Mouse (Mus musculus) naive thymus-derived CD4-positive, alpha-beta T cell, adult 2 months (primary cell): ENCODE measurements around the gene Psph.

ENCODE experiments used
- DNase-seq: peaks from one replicate; pipeline ENCODE4 v3.0.0-alpha.2; 2011; ENCODE audit warnings: low read depth

Gene Psph

GRCm38 (mm10) chr5:129731021-129731420 lies 56.2 kb downstream of the Psph start:
- DNase-seq, result no peak

DNA sequence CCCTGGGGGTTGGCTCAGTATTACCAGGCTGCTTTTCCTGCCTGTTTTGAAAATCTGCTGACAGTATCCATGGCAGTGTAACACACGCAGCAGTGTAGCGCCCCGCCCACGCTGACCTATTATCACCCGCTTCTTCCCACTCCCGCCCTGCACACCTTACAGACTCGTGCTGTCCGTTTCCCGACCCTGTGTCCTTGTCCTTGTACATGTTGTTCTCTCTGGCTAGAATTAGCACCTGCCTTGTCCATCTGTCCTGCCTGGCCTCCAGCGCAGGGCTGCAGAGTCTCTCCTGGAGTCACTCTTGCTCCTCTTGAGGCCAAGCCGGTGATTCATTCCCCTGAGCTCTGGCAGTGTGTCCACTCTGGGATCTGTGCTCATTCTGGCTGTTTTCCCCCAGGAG lies 56.9 kb downstream of the Psph start:
- no peak for DNase-seq

GRCm38 (mm10) chr5:129729286-129729685 lies 58.0 kb downstream of the Psph start:
- no peak for DNase-seq

GRCm38 (mm10) chr5:129726784-129727183 lies 60.5 kb downstream of the Psph start:
- no peak for DNase-seq

DNA sequence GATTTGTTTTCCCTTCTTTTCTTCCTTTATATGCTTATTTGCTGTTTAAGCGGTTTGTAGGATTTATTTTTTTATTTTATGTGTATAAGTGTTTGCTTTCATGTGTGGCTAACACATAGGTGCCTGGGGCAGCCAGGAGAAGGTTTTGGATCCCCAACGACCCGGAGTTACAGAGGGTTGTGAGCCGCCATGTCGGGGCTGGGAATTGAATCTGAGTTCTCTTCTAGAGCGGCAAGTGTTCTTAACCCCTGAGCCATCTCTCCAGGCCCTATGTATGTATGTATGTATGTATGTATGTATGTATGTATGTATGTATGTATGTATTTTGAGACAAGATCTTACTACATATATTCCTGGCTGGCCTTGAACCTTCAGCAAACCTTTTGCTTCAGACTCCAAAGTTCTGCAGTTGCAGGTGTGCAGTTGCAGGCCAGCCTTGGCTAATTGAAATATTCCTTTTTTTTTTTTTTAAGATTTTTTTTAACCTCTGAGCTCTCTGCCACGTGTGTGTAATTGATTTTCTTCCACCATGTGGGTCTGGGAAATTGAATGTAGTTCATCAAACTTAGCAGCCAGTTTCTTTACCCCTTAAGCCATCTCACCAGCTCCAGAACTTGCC lies 61.4 kb downstream of the Psph start:
- DNase-seq, result no peak

GRCm38 (mm10) chr5:129724834-129725773 lies 62.1 kb downstream of the Psph start, which contains the start of gene Nipsnap2:
Gene Nipsnap2 (plus strand): TSS chr5:129725063.
- peak; percentile 96 for DNase-seq

- no peak for DNase-seq
Measured at GRCm38 (mm10) chr5:129724268-129724667, 63.0 kb downstream of the Psph start.

- no peak for DNase-seq
Measured at GRCm38 (mm10) chr5:129720176-129720575, 67.1 kb downstream of the Psph start.

GRCm38 (mm10) chr5:129717016-129717415 lies 70.2 kb downstream of the Psph start:
- DNase-seq, result no peak
